Mouse (Mus musculus) neural tube, embryonic 10.5 days (tissue): ENCODE measurements around the gene Gm2042.
"Not testable (repeated sequence)": the region's sequence is repeated elsewhere in the genome, so short reads cannot be mapped to it uniquely, and the experiment has no call there.

Experiments
- DNase-seq: peaks from one replicate; pipeline ENCODE4 v3.0.0-alpha.2; 2017; ENCODE audit warnings: low spot score; ENCODE audit errors: extremely low spot score

The Gm2042 gene

DNA sequence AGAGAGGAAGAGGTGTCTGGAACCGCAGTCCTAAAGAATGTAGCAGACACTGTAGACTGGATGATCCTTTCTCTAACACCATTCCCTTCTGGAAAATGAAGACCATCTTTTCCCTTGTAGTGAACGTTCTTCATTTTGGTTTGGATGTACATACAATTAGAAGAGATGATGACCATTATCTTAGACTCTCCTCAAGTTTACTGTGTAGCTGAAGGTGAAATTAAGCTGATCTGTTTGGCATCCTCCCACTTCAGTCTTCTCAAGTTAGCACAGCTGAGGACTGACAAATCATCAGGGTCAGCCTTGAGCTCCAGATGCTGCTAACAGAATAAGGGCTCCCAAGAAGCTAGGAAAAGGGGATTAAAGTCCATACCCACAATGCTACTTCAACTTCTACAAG, at the start of gene Gm2042:
Gene Gm2042, plus strand, starts transcription at position 301 of the 400 bp plus-strand sequence.
- DNase-seq: not testable (repeated sequence)

GRCm38 (mm10) chr12:87919721-87920120, 34.2 kb upstream of the Gm2042 start, which contains the start of gene Gm2035:
TSS of gene Gm2035 (minus strand) at chr12:87919857.
- DNase-seq: not testable (repeated sequence)

DNA sequence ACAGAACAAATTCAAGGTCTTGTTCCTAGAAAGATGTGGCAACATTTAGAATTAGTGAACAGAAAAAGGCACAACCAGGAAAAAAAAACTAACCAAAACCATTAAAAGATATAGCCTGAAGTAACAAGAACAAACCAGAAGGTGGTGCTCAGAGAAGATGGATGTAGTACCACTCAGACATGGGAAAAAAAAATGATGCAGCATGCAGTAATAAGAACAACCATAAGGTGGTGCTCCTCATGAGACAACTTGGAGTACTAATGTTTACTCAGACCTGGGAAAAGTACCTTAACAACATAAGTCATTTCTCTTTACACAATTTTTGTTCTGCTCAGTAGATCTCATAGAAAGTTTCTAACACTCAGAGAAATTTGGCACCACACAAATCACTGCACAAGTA, 30.1 kb downstream of the Gm2042 start:
- DNase-seq: not testable (repeated sequence)

GRCm38 (mm10) chr12:88004118-88004517, 50.2 kb downstream of the Gm2042 start:
- DNase-seq: not testable (repeated sequence)
